Mouse (Mus musculus): ENCODE results near the gene St5. TPM values are rescaled to one million over a fixed set of nuclear protein-coding genes. Genes with fewer than 3 reads are reported as not detected.
A peak's percentile ranks its signal among the peaks of the same experiment; 100 is the strongest.

Gene St5
- total RNA-seq, 2 experiments from 2014 or later: 48.2 to 55.3 TPM

DNA sequence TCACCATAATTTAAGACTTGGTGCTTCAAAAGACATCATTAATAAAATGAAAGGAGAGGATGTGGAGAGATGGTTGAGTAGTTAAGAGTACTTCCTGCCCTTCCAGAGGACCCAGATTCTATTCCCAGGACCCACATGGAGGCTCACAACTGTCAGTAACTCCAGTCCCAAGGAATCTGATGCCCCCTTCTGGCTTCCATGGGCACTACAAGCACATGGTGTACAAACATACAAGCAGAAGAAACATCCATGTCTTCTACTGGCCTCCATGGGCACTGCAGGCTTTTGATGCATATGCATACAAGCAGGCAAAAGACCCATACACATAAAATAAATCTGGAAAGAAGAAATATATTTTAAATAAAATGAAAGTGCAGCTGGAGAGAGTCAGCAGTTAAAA, 3.2 kb downstream of the St5 start:
- DNase-seq: no peak

DNA sequence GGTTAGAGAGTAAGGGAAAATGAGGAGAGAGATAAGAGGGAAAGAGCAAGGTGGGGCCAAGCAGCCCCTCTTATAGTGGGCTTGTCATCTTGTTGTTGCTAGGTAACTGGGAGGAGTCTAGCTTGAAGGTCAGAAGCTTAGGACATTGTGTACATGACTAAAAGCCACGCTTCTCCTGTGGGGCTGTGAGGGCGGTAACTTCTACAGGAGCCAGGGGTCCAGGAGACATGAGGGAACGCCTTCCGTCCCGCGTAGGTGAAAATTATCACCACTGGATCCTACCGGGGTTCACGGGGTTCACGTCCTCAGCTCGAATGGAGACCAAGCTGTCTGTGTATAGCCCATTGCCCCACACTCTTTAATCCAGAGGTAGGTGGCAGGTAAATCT, 8.1 kb downstream of the St5 start:
- DNase-seq: no peak

- no peak for DNase-seq
These were observed 8.6 kb downstream of the St5 start for GRCm38 (mm10) chr7:109694576-109695338.

- DNase-seq: no peak
These were observed 12.4 kb downstream of the St5 start for GRCm38 (mm10) chr7:109690961-109691360.

- no peak for DNase-seq
These were observed 13.3 kb downstream of the St5 start for GRCm38 (mm10) chr7:109690101-109690500.

GRCm38 (mm10) chr7:109686585-109687128, 16.7 kb downstream of the St5 start:
- DNase-seq: no peak

DNA sequence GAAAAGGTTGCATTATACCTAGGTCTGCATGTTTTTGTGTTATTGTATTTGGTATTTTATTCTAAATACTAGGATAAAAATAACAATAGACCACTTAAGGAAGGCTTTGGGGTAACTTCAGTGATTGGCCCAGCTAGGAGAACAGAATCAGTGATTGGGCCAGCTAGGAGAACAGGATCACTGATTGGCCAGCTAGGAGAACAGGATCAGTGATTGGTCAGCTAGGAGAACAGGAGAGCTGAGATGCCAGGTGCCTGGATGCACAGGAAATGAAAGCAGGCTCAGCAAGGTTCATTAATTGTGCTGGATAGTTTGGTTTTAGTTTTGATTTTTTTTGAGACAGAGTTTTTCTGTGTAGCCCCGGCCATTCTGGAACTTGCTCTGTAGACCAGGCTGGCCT, 22.5 kb downstream of the St5 start:
- DNase-seq: no peak

GRCm38 (mm10) chr7:109680284-109680683, 23.1 kb downstream of the St5 start:
- DNase-seq: no peak

GRCm38 (mm10) chr7:109674944-109675628, 28.3 kb downstream of the St5 start:
- DNase-seq: no peak

DNA sequence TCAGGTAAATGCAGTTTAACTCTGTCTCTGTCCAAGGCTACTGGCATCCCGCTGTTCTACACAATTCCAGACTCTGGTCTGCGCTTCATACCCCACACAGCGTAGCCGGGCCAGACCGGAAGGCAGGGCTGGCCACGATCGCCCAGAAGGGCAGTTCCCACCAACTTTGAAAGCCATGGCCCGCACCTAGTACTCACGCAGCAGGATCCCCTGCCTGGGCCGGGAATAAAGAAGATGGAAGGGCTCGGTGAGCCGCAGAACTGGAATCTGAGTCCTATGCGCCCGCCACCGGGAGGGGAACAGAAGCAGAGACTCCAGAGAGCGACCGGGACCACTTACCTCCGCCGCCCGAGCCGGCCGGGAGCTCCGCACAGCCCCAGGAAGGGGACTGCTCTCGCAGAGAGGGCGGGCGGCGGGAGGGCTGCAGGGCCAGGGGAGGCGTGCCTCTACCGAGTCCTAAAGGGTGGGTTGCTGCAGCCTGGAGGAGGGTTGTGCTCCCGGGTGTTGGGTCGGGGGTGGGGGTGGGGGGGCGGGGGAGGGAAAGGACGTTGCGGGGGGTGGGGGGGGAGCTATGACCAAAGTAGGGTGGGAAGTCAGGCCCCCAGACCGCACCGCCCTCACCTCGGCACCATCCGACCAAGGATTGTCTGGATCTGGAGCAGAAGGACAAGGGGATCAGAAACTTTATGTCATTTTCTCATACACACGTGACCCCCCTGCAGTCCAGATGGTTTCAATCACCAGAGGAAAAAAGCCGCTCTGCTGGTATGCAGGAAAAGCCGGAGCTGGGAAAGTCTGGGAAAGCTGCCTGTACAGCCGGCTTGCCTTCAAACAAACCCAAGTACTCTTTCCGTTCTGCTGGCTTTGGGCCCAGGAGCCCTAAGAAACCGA, 31.6 kb downstream of the St5 start:
- peak; percentile 75 for DNase-seq

GRCm38 (mm10) chr7:109669426-109670170, 33.8 kb downstream of the St5 start:
- no peak for DNase-seq

- DNase-seq: no peak
These were observed 36.7 kb downstream of the St5 start for GRCm38 (mm10) chr7:109666664-109667063.

GRCm38 (mm10) chr7:109662626-109663025, 40.8 kb downstream of the St5 start:
- DNase-seq: no peak

- DNase-seq: no peak
These were observed 44.1 kb downstream of the St5 start for GRCm38 (mm10) chr7:109659278-109659677.

- no peak for DNase-seq
These were observed 45.5 kb downstream of the St5 start for GRCm38 (mm10) chr7:109657884-109658283.

DNA sequence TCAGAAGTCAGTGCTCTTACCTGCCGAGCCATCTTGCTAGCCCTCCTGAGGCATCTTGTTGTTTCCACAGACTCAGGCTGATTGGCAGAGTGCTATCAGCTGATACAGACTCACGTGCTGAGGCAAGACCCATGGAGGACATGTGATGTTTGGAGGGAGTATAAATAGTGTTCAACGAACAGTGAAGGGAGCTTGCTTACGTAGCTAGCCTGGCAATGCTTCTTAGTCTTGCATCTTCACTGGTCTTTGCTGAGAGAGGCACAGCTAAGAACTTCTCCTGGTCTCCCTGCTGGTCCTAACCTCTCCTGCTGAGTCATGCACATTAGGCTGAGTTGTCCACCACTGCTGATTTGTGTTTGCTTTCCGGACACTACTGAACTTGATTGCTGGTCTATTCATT, 48.5 kb downstream of the St5 start:
- DNase-seq: no peak

- no peak for DNase-seq
These were observed 54.4 kb downstream of the St5 start for GRCm38 (mm10) chr7:109648812-109649594.

GRCm38 (mm10) chr7:109646574-109646973, 56.8 kb downstream of the St5 start:
- no peak for DNase-seq

- no peak for DNase-seq
These were observed 60.0 kb downstream of the St5 start for GRCm38 (mm10) chr7:109643305-109643994.

DNA sequence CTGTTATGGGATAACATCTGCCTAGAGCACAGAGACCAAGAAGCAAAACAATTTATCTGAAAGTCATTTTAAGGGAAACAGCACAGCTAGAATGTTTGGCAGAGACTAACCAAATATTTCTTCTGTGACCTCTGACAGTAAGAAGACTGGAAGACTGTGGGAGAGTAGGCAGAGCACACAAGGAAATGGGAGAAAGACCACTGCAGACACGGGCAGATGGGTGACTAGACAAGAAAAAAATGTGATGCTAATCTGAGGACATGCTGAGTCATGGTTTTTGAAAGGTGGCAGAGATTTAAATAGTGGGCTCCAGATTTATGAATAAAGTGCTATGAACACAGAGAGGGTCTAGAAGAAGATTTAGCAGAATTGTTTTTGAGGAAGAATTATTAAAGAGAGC, 61.4 kb downstream of the St5 start:
- no peak for DNase-seq

All from adrenal gland, postnatal 10 days (tissue).